26 mouse cellular contexts compared by ENCODE assay signal in the genomic region with DNA sequence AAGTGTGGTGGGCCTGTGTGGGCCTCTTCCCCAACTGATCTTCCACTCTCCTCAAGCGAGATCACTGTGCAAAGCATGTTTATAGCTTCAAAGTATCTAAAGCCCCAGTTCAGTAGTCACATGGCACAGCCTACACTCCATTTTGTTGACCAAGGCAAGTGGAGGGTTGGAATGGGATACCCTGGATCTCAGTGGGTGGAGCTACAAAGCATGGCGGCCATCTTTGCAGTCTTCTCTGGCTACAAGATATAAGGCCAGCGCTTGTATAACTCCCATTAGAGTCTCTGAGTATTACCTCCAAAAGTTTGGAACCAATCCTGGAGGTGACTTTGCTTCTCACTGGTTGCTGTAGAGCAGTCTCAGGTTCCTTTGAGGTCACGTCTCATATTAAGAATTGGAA.
"Had no signal": no experiment of that assay in that cellular context is flagged by ENCODE, and none has a peak within 500 bp of the region (broad histone marks: within the 10 kb centered on the region; RNA-seq: fewer than 3 reads in every experiment).

No protein-coding gene starts in this region.

- H3K9ac ChIP-seq: embryonic facial prominence, embryonic 12.5 days; embryonic facial prominence, embryonic 13.5 days; embryonic facial prominence, embryonic 15.5 days; forebrain, embryonic 12.5 days; forebrain, embryonic 13.5 days; forebrain, embryonic 15.5 days; forebrain, postnatal 0 days had no signal

- DNase-seq: cerebellum, adult 9-11 months; cerebellum, postnatal 14 days; cerebellum, postnatal 25 days; cerebellum, postnatal 36 days; embryo, embryonic 11 days; forebrain, postnatal 0 days; gastrocnemius, adult 2 months; gastrocnemius, postnatal 10 days; gastrocnemius, postnatal 14 days; gastrocnemius, postnatal 25 days; gastrocnemius, postnatal 36 days; heart, adult 11 months; heart, adult 18-20 months; heart, adult 2 months had no signal

- H3K9me3 ChIP-seq: embryonic facial prominence, embryonic 10.5 days; embryonic facial prominence, embryonic 12.5 days; embryonic facial prominence, embryonic 13.5 days; embryonic facial prominence, embryonic 15.5 days; forebrain, embryonic 10.5 days; forebrain, embryonic 12.5 days; forebrain, embryonic 13.5 days; forebrain, embryonic 15.5 days; heart, embryonic 10.5 days had no signal

- H3K4me1 ChIP-seq: embryonic facial prominence, embryonic 10.5 days; embryonic facial prominence, embryonic 15.5 days; forebrain, embryonic 10.5 days; forebrain, embryonic 12.5 days; forebrain, embryonic 13.5 days; forebrain, embryonic 15.5 days; heart, embryonic 10.5 days had no signal

- H3K27me3 ChIP-seq: embryonic facial prominence, embryonic 12.5 days; embryonic facial prominence, embryonic 13.5 days; embryonic facial prominence, embryonic 15.5 days; forebrain, embryonic 12.5 days; forebrain, embryonic 13.5 days; forebrain, embryonic 15.5 days had no signal

- H3K27ac ChIP-seq: embryonic facial prominence, embryonic 10.5 days; embryonic facial prominence, embryonic 12.5 days; embryonic facial prominence, embryonic 13.5 days; embryonic facial prominence, embryonic 15.5 days; forebrain, embryonic 10.5 days; forebrain, embryonic 12.5 days; forebrain, embryonic 13.5 days; forebrain, embryonic 15.5 days; gastrocnemius, adult 2 months; heart, adult 2 months; heart, embryonic 10.5 days had no signal

- H3K36me3 ChIP-seq: embryonic facial prominence, embryonic 10.5 days; embryonic facial prominence, embryonic 12.5 days; embryonic facial prominence, embryonic 13.5 days; embryonic facial prominence, embryonic 15.5 days; forebrain, embryonic 10.5 days; forebrain, embryonic 12.5 days; forebrain, embryonic 15.5 days; heart, embryonic 10.5 days had no signal

- ATAC-seq: forebrain, embryonic 13.5 days; forebrain, embryonic 14.5 days; forebrain, embryonic 15.5 days; forebrain, embryonic 16.5 days; forebrain, postnatal 0 days had no signal

- H3K4me3 ChIP-seq: embryonic facial prominence, embryonic 10.5 days; embryonic facial prominence, embryonic 12.5 days; embryonic facial prominence, embryonic 13.5 days; embryonic facial prominence, embryonic 15.5 days; erythroblast, embryonic 14.5 days; forebrain, embryonic 10.5 days; forebrain, embryonic 12.5 days; forebrain, embryonic 13.5 days; forebrain, embryonic 15.5 days; gastrocnemius, adult 2 months; heart, adult 2 months; heart, embryonic 10.5 days had no signal

- H3K4me2 ChIP-seq: embryonic facial prominence, embryonic 12.5 days; embryonic facial prominence, embryonic 13.5 days; embryonic facial prominence, embryonic 15.5 days; forebrain, embryonic 12.5 days; forebrain, embryonic 13.5 days; forebrain, embryonic 15.5 days had no signal
